Mouse (Mus musculus): ENCODE data around the gene 1700012B07Rik. TPM values are rescaled to one million over a fixed set of nuclear protein-coding genes. Genes with fewer than 3 reads are reported as not detected.

Gene 1700012B07Rik
- polyA plus RNA-seq (2015; fragmentation: Illumina TruSeq; extraction: RNeasy Lipid Tissue Mini Kit (QIAGEN cat#74804); ENCODE audit: insufficient read depth, low read depth, low replicate concordance): not detected

DNA sequence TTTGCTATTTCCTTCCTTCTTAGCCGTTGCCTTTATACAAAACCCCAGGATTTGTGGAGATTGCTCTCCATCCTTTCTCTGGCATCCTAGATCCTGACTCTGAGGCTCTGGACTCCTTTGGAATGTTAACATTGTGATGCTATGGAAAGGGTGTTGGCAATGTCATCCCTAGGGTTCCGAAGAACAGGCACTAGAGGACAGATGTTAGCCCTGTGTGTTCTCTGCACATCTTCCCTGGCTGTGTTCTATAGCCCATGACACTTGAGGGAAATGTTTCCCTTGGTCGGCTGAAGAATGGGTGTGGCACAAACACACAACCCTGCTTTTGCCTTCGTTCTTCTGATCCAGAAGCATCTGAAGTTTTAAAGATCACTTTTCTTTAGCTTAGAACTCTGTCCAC lies at the start of gene 1700012B07Rik:
1700012B07Rik (minus strand) TSS at position 101 of the 400 bp plus-strand sequence.

Other genes starting within 250 kb of the 1700012B07Rik start
- 5.7 TPM for gene Wipi1, start 216.1 kb downstream of the 1700012B07Rik start, polyA plus RNA-seq (2015; fragmentation: Illumina TruSeq; extraction: RNeasy Lipid Tissue Mini Kit (QIAGEN cat#74804); ENCODE audit: insufficient read depth, low read depth, low replicate concordance)
- gene Prkar1a, start 178.6 kb downstream of the 1700012B07Rik start, polyA plus RNA-seq (2015; fragmentation: Illumina TruSeq; extraction: RNeasy Lipid Tissue Mini Kit (QIAGEN cat#74804); ENCODE audit: insufficient read depth, low read depth, low replicate concordance): 40.1 TPM
- gene Fam20a, start 105.8 kb downstream of the 1700012B07Rik start, polyA plus RNA-seq (2015; fragmentation: Illumina TruSeq; extraction: RNeasy Lipid Tissue Mini Kit (QIAGEN cat#74804); ENCODE audit: insufficient read depth, low read depth, low replicate concordance): 6.5 TPM
- 2.1 TPM for gene Abca8b, start 167.8 kb upstream of the 1700012B07Rik start, polyA plus RNA-seq (2015; fragmentation: Illumina TruSeq; extraction: RNeasy Lipid Tissue Mini Kit (QIAGEN cat#74804); ENCODE audit: insufficient read depth, low read depth, low replicate concordance)